21 mouse cellular contexts compared by ENCODE assay signal in the genomic region with DNA sequence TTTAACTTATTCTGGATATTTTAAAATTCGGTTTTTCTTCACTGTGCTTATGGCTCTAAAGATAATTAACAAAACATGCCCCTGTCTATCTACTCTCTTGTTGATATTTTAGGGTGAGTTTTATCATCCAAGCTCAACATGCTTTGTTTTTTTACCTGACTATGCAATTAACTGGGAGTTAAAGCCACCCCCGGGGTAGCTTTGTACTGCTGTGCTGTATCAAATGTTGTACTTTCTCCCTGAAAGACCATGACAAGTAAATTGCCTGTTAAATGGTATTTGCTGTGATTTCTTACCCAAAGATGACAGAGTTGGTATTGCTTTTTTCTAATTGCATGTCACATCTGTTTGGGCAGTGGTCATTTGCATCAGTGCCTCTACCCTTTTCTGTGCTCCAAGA.
DNase-seq lines count a peak whose midpoint lies in the region; ATAC-seq and TF ChIP-seq lines count a peak whose summit lies in the region.
"Had no signal": no experiment of that assay in that cellular context is flagged by ENCODE, and none has a peak within 500 bp of the region (broad histone marks: within the 10 kb centered on the region; RNA-seq: fewer than 3 reads in every experiment).

No protein-coding gene starts in this region.

- intact Hi-C loops in gastrocnemius, postnatal 14 days (cut with DNase I; ENCODE audit: low total_unique reads), result no loop called here

- H3K27ac ChIP-seq in forebrain, embryonic 16.5 days (ENCODE audit: low read length), result no peak overlapping the region
- no peak overlapping the region for H3K27ac ChIP-seq in forebrain, embryonic 12.5 days
- H3K27ac ChIP-seq: embryonic facial prominence, embryonic 13.5 days; embryonic facial prominence, embryonic 15.5 days; forebrain, embryonic 10.5 days; forebrain, embryonic 13.5 days had no signal

- no peaks in the 10 kb centered on the region for H3K9me3 ChIP-seq in forebrain, embryonic 16.5 days (ENCODE audit: control insufficient read depth, low read length)
- no peaks in the 10 kb centered on the region for H3K9me3 ChIP-seq in forebrain, embryonic 12.5 days
- H3K9me3 ChIP-seq: embryonic facial prominence, embryonic 13.5 days; embryonic facial prominence, embryonic 15.5 days; forebrain, embryonic 10.5 days; forebrain, embryonic 13.5 days had no signal

- no peak overlapping the region for H3K9ac ChIP-seq in forebrain, embryonic 16.5 days (replicated peaks; ENCODE audit: low read depth, low read length)
- H3K9ac ChIP-seq in forebrain, embryonic 12.5 days, result no peak overlapping the region
- H3K9ac ChIP-seq: embryonic facial prominence, embryonic 13.5 days; embryonic facial prominence, embryonic 15.5 days; forebrain, embryonic 13.5 days had no signal

- no peak for TF ChIP-seq CTCF in brain, embryonic 14.5 days (IDR thresholded peaks at IDR 0.05; ENCODE audit: borderline replicate concordance, extremely low read depth, insufficient read depth, insufficient read length)

- DNase-seq in brain, adult 2 months (ENCODE audit: low read depth, low spot score), result peak; percentile 53
- DNase-seq in brain, embryonic 14.5 days (ENCODE audit: low read depth), result peak; percentile 37
- DNase-seq in urinary bladder, postnatal 25 days (ENCODE audit: low spot score), result no peak
- no peak for DNase-seq in gastrocnemius, postnatal 14 days
- DNase-seq: adrenal gland, adult 2 months; adrenal gland, postnatal 10 days; adrenal gland, postnatal 25 days; cerebellum, adult 11 months; cerebellum, adult 18-20 months; cerebellum, adult 8-10 months; cerebellum, adult 9-11 months; cerebellum, postnatal 14 days; cerebellum, postnatal 36 days; embryo, embryonic 11 days had no signal

- 62% methylated on average over 2 of the region's 2 CpGs for WGBS in forebrain, embryonic 16.5 days
- 81% methylated on average over 2 of the region's 2 CpGs for whole genome bisulfite sequencing in forebrain, embryonic 12.5 days

- peak; percentile 61; the same call in 1 of the 2 replicates for ATAC-seq in forebrain, embryonic 16.5 days
- no peak for ATAC-seq in forebrain, embryonic 12.5 days (ENCODE audit: low FRiP score)

- no peaks in the 10 kb centered on the region for H3K4me1 ChIP-seq in forebrain, embryonic 16.5 days (replicated peaks; ENCODE audit: control insufficient read depth, insufficient read depth, low read length)
- H3K4me1 ChIP-seq in forebrain, embryonic 12.5 days, result no peaks in the 10 kb centered on the region
- H3K4me1 ChIP-seq: embryonic facial prominence, embryonic 13.5 days; embryonic facial prominence, embryonic 15.5 days; forebrain, embryonic 10.5 days; forebrain, embryonic 13.5 days had no signal

- H3K27me3 ChIP-seq in forebrain, embryonic 16.5 days (replicated peaks; ENCODE audit: control insufficient read depth, insufficient read depth, low read length), result no peaks in the 10 kb centered on the region
- no peaks in the 10 kb centered on the region for H3K27me3 ChIP-seq in forebrain, embryonic 12.5 days
- H3K27me3 ChIP-seq: embryonic facial prominence, embryonic 13.5 days; embryonic facial prominence, embryonic 15.5 days; forebrain, embryonic 13.5 days had no signal

- TF ChIP-seq POLR2A in brain, embryonic 14.5 days (IDR thresholded peaks at IDR 0.05; ENCODE audit: borderline replicate concordance, extremely low read depth, insufficient read depth, insufficient read length, poor library complexity, severe bottlenecking), result no peak

- no peaks in the 10 kb centered on the region for H3K36me3 ChIP-seq in forebrain, embryonic 16.5 days (ENCODE audit: control insufficient read depth, insufficient read depth)
- no peaks in the 10 kb centered on the region for H3K36me3 ChIP-seq in forebrain, embryonic 12.5 days (replicated peaks)
- H3K36me3 ChIP-seq: embryonic facial prominence, embryonic 13.5 days; embryonic facial prominence, embryonic 15.5 days; forebrain, embryonic 10.5 days had no signal

- H3K4me3 ChIP-seq in forebrain, embryonic 16.5 days (replicated peaks; ENCODE audit: low read length), result no peak overlapping the region
- no peak overlapping the region for H3K4me3 ChIP-seq in forebrain, embryonic 12.5 days (replicated peaks)
- H3K4me3 ChIP-seq: embryonic facial prominence, embryonic 13.5 days; embryonic facial prominence, embryonic 15.5 days; erythroblast, embryonic 14.5 days; forebrain, embryonic 10.5 days; forebrain, embryonic 13.5 days had no signal

- H3K4me2 ChIP-seq in forebrain, embryonic 16.5 days (ENCODE audit: low read length), result no peak overlapping the region
- no peak overlapping the region for H3K4me2 ChIP-seq in forebrain, embryonic 12.5 days
- H3K4me2 ChIP-seq: embryonic facial prominence, embryonic 13.5 days; embryonic facial prominence, embryonic 15.5 days; forebrain, embryonic 13.5 days had no signal

Comparison
In these comparisons a context has a peak if more than half of its experiments do, and no peak if none do; other contexts are left out.
1. DNase-seq: peak in brain, adult 2 months (single experiment) and brain, embryonic 14.5 days (single experiment); none in urinary bladder, postnatal 25 days (single experiment) and gastrocnemius, postnatal 14 days (single experiment).